Mouse (Mus musculus): Measurements from ENCODE around the gene Zfp12.

DNA sequence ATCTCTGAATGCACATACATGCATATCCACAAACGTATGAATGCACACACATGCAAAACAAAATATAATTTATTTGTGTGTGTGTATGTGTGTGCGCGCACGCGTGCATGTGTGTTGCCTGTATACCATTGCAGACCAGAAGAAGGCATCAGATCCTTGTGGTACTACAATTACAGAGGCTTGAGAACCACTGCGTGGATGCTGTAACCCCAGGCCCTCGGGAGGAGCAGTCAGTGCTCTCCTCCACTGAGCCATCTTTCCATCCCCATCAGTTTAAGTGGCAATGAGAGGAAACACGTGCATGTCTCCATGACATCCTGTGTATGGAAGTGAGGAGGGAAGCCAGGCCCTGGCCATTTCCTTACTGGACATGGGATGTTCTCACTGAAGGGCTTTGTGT, 42.2 kb upstream of the Zfp12 start:
- TF ChIP-seq CTCF (IDR thresholded peaks at IDR 0.05; ENCODE audit: borderline replicate concordance, extremely low read depth, insufficient read depth, insufficient read length) (no peak), POLR2A (IDR thresholded peaks at IDR 0.05; ENCODE audit: borderline replicate concordance, extremely low read depth, insufficient read depth, insufficient read length, poor library complexity, severe bottlenecking) (no peak)

Measured in brain, embryonic 14.5 days (tissue).